Mouse (Mus musculus): Measurements from ENCODE around the gene Mmrn2. TPM values are rescaled to one million over a fixed set of nuclear protein-coding genes. Genes with fewer than 3 reads are reported as not detected.

Gene Mmrn2
- polyA plus RNA-seq, 1 experiment from 2014 or later, result 7.4 TPM

DNA sequence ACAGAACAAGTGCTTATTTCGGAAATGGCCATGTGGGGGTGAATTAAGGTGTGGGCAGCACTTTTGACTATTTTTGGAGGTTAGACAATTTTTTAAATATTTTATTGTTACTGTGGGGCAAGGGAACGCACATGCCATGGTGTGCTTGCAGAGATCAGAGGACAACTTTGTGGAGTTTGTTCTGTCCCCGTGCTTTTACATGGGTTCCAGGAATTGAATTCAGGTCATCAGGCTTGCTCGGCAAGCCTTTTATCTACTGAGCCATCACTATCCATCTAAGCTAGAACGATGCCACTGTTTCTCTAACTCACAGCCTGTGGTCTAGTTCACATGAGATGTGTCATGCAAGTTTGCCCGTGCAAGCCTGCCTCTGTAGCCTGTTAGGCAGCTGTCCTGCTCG, 27.0 kb upstream of the Mmrn2 start:
- H3K27ac ChIP-seq, result no peak overlapping the region
- no peak overlapping the region for H3K4me2 ChIP-seq
- WGBS, result 72% methylated on average over 7 of the region's 7 CpGs
- 0 out of 2 replicates have a peak, but pooled peaks cover 4% of the 10 kb centered on the region for H3K4me1 ChIP-seq
- H3K27me3 ChIP-seq, result no peaks in the 10 kb centered on the region
- H3K9me3 ChIP-seq, result no peaks in the 10 kb centered on the region
- H3K36me3 ChIP-seq, result peaks cover 9% of the 10 kb centered on the region
- H3K9ac ChIP-seq, result no peak overlapping the region
- H3K4me3 ChIP-seq, result no peak overlapping the region
- no peak for ATAC-seq (ENCODE audit: insufficient number of reproducible peaks, insufficient read depth, low FRiP score, low TSS enrichment, low read depth)

DNA sequence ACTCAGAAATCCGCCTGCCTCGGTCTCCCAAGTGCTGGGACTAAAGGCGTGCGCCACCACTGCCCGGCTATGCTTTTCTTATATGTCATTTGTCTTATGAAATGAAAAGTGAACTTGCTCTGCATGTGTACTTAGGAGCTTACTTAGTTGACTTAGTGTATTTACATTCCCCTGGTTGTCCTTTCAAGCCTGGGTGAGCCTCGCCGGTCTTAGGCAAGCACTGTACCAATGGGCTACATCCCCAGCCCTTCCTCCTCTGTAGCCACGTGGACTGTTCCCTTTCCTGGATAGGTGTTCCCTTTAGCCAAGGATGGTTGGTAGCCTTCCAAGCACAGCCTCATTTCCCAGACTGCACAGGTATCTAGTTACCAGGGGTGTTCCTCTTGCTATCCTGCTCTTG, 26.3 kb upstream of the Mmrn2 start:
- Histone ChIP-seq H3K4me1 (0 out of 2 replicates have a peak, but pooled peaks cover 4% of the 10 kb centered on the region), H3K27ac (no peak overlapping the region), H3K36me3 (peaks cover 5% of the 10 kb centered on the region), H3K4me3 (no peak overlapping the region), H3K9me3 (no peaks in the 10 kb centered on the region), H3K4me2 (no peak overlapping the region), H3K27me3 (no peaks in the 10 kb centered on the region), H3K9ac (no peak overlapping the region)
- ATAC-seq (ENCODE audit: insufficient number of reproducible peaks, insufficient read depth, low FRiP score, low TSS enrichment, low read depth), result no peak
- 82% methylated on average over 8 of the region's 8 CpGs for WGBS

DNA sequence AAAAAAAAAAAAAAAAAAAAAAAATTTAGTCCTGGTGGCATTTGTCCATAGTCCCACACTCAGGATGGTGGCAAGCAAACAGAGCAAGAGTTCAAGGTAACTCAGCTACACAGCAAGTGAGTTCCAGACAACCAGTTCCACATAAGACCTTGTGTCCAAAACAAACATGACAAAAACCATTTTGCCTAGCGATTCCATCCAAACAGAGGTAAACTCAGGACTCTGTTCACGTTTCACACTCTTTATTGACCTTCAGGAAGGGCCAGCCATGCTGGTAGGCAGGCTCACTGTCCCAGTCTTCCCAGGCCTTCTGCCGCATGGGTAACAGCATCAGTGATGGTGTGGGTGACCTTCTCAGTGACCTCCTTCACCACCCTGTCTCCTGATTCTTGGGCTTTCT, 23.6 kb upstream of the Mmrn2 start:
- no peak overlapping the region for H3K9ac ChIP-seq
- WGBS, result 69% methylated on average over 3 of the region's 3 CpGs
- H3K4me3 ChIP-seq, result no peak overlapping the region
- no peaks in the 10 kb centered on the region for H3K4me1 ChIP-seq
- no peak for ATAC-seq (ENCODE audit: insufficient number of reproducible peaks, insufficient read depth, low FRiP score, low TSS enrichment, low read depth)
- no peaks in the 10 kb centered on the region for H3K27me3 ChIP-seq
- H3K4me2 ChIP-seq, result no peak overlapping the region
- H3K9me3 ChIP-seq, result no peaks in the 10 kb centered on the region
- no peaks in the 10 kb centered on the region for H3K36me3 ChIP-seq
- H3K27ac ChIP-seq, result no peak overlapping the region

DNA sequence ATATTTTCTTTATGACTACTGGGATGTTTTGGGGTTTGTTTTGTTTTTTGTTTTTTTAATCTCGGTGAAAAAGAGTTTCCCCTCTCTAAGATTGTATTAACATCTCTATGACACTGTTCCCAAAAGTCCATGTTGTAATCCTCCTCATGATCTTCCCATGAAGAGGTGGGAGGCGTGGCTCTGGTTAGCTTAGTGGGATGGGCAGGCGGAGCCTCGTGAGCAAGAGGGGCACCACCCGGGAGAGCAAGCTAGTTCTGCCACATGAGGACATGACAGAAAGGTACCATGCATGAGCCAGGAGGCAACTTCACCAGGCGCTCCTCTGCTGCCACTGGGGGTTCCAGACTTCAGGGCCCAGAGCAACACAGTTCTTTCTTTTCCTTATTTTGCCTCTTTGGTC, 22.7 kb upstream of the Mmrn2 start:
- no peaks in the 10 kb centered on the region for H3K36me3 ChIP-seq
- H3K4me1 ChIP-seq, result no peaks in the 10 kb centered on the region
- WGBS, result 67% methylated on average over 6 of the region's 6 CpGs
- H3K4me3 ChIP-seq, result no peak overlapping the region
- H3K4me2 ChIP-seq, result no peak overlapping the region
- no peak for ATAC-seq (ENCODE audit: insufficient number of reproducible peaks, insufficient read depth, low FRiP score, low TSS enrichment, low read depth)
- H3K27ac ChIP-seq, result no peak overlapping the region
- no peak overlapping the region for H3K9ac ChIP-seq
- H3K27me3 ChIP-seq, result no peaks in the 10 kb centered on the region
- H3K9me3 ChIP-seq, result no peaks in the 10 kb centered on the region

DNA sequence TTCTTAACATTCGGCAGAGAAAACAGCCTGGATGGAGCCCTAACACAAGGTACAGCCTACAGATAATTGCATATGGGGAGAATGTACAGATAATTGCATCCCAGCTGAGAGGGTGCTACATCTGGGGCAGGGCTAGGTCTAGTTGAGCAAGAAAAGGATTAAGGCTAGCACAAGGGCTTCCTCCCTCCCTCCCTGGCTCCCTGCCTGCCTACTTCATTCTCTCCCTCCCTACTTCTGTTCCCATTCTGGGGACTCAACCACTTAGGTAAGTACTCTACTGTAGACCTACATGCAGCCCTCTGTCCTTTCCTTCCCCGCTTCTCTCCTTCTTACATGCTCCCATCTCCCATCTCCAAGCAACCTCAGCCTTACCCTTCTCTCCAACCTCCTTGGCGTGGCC, 21.9 kb upstream of the Mmrn2 start:
- 87% methylated on average over 3 of the region's 3 CpGs for WGBS
- H3K9me3 ChIP-seq, result no peaks in the 10 kb centered on the region
- no peak overlapping the region for H3K27ac ChIP-seq
- H3K4me1 ChIP-seq, result no peaks in the 10 kb centered on the region
- no peak for ATAC-seq (ENCODE audit: insufficient number of reproducible peaks, insufficient read depth, low FRiP score, low TSS enrichment, low read depth)
- no peaks in the 10 kb centered on the region for H3K27me3 ChIP-seq
- H3K4me3 ChIP-seq, result no peak overlapping the region
- no peak overlapping the region for H3K4me2 ChIP-seq
- no peaks in the 10 kb centered on the region for H3K36me3 ChIP-seq
- H3K9ac ChIP-seq, result no peak overlapping the region

DNA sequence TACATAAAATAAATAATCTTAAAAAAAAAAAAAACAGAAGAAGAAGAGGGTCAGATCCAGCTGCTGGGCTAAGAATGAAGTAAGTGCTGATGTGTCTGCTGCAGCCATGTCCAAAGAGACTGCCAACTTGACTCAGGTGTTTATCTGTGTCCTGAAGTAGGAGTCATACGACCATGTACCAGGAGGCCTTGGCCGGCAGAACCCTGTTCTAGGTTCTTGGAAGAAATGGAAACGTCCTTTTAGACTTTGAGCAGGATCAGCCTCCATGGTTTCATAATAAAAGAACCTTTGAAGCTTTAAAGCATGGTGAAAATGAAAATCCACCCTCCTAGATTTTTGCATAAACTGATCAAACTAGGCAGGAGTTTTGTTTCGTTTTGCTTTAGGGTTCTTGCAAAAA, 20.8 kb upstream of the Mmrn2 start:
- no peak for ATAC-seq (ENCODE audit: insufficient number of reproducible peaks, insufficient read depth, low FRiP score, low TSS enrichment, low read depth)
- Histone ChIP-seq H3K9ac (no peak overlapping the region), H3K27ac (no peak overlapping the region), H3K9me3 (no peaks in the 10 kb centered on the region), H3K4me2 (no peak overlapping the region), H3K36me3 (no peaks in the 10 kb centered on the region), H3K27me3 (no peaks in the 10 kb centered on the region), H3K4me1 (no peaks in the 10 kb centered on the region), H3K4me3 (no peak overlapping the region)
- WGBS, result 88% methylated on average over 4 of the region's 4 CpGs

DNA sequence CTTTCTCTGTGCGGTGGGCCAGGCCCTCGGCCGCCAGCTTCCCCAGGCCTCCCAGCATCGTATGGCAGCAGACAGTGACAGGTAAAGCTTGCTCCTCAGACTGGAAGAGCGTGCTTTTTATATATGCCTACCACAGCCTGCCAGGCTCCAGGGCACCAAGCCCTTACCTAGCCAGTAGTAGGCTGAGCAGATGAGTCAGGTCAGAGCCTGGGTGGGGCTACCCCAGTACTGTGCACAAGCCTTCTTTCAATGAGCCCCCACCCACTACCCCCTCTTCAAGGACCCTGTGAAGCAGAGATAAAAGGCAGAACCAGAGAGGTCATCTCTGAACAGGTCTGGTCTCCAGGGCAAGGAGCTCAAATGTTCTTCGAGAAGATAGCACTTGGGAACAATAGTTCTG, 20.0 kb upstream of the Mmrn2 start, which contains the start of gene Fam25c:
Gene Fam25c, minus strand, starts transcription at position 133 of the 400 bp plus-strand sequence.
- H3K4me1 ChIP-seq, result no peaks in the 10 kb centered on the region
- no peaks in the 10 kb centered on the region for H3K36me3 ChIP-seq
- peak; percentile 58; the same call in 1 of the 2 replicates for ATAC-seq (ENCODE audit: insufficient number of reproducible peaks, insufficient read depth, low FRiP score, low TSS enrichment, low read depth)
- H3K9me3 ChIP-seq, result no peaks in the 10 kb centered on the region
- H3K27me3 ChIP-seq, result no peaks in the 10 kb centered on the region
- H3K4me2 ChIP-seq, result no peak within 1 kb of the TSS
- H3K27ac ChIP-seq, result no peak within 1 kb of the TSS
- no peak within 1 kb of the TSS for H3K4me3 ChIP-seq
- H3K9ac ChIP-seq, result no peak within 1 kb of the TSS
- WGBS, result 74% methylated on average over 6 of the region's 6 CpGs

DNA sequence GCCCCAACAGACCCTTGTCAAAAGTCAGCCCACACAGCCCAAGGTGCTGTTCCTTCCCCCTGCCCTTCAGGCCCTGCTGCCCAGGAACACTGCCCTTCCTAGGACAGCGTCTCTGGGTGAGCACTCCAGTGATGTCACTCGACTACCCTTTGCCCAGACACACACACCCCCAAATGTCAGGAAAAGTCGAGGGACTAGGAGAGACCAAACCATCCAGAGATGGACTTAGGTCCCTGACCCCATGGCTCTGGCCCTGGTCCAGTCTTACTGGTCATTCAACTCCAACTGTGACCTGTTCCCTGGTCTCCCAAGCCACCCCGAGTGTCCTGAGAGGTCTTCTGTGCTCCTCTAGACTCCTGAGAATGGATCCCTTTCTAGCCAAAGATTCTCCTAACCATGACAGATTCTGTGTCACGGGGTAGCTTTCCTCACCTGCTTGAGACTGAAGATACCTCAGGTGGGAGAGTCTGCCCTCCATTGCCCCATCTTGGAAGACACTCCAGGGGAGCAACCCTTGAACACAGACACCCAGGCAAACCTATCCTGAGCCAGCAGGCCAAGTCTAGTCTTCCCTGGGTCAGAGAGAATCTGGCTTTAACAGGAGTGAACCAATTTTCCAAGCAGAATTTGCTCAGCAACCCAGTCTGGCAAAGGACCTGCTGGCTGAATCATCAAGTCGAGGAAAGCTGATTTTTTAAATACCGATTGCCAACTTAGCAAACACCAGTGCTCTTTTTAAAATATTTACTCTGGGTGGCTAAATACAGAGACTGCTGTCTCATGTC, 17.4 kb upstream of the Mmrn2 start:
- Histone ChIP-seq H3K4me2 (no peak overlapping the region), H3K9ac (no peak overlapping the region), H3K4me1 (no peaks in the 10 kb centered on the region), H3K36me3 (no peaks in the 10 kb centered on the region), H3K27ac (no peak overlapping the region), H3K9me3 (no peaks in the 10 kb centered on the region), H3K4me3 (no peak overlapping the region), H3K27me3 (peaks cover 6% of the 10 kb centered on the region; the same call in 1 of the 2 replicates)
- 88% methylated on average over 7 of the region's 7 CpGs for WGBS
- no peak for ATAC-seq (ENCODE audit: insufficient number of reproducible peaks, insufficient read depth, low FRiP score, low TSS enrichment, low read depth)

DNA sequence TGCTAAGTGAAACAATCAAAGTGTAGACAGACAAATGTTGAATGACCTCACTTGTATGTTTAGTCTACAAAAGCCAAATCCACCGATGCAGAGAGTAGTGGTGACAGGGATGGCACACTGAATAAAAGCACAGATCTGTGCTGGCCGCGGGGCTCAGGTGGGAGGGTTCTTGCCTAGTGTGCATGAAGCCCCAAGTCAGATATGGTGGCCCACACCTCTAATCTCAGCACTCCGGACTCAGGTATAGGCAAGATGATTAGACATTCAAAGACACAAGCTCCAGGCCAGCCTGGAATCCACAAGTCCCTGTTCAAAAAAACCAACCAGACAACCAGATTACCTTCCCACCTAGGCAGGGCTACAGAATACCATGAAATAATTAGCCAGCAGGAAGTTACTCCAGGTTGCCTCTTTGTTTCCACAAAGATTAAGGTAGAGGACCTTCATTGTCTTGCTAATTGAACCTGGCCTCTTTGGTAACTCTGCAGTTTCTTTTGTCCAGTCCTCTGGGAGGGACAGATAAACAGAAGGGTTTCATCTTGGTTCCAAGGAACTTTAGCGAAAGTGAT, 15.5 kb upstream of the Mmrn2 start:
- 37% methylated on average over 5 of the region's 5 CpGs for WGBS

DNA sequence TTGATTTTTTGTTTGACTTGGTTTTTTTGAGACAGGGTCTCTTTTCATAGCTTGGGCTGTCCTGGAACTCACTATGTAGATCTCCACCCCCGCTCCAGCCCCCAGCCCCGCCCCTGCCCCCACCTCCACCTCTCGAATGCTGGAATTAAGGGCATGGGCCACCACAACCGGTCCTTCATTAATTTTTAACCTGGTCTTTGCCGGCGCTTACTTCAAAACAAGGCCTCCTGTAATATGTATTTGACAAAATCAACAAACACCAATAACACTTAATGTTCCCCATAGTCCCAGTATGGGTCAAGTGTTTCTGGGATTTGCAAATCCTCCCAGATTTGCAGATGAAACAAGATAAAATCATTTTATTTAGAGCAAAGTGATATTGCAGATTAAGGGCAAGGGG, 15.0 kb upstream of the Mmrn2 start:
- ATAC-seq (ENCODE audit: insufficient number of reproducible peaks, insufficient read depth, low FRiP score, low TSS enrichment, low read depth), result no peak

More for the DNA sequence above, 15.5 kb upstream of the Mmrn2 start:
- no peaks in the 10 kb centered on the region for H3K9me3 ChIP-seq
- H3K4me2 ChIP-seq, result no peak overlapping the region
- no peak for ATAC-seq (ENCODE audit: insufficient number of reproducible peaks, insufficient read depth, low FRiP score, low TSS enrichment, low read depth)
- H3K27ac ChIP-seq, result no peak overlapping the region
- H3K9ac ChIP-seq, result no peak overlapping the region
- H3K36me3 ChIP-seq, result no peaks in the 10 kb centered on the region
- peaks cover 17% of the 10 kb centered on the region for H3K27me3 ChIP-seq
- H3K4me1 ChIP-seq, result peaks cover 8% of the 10 kb centered on the region; the same call in 1 of the 2 replicates
- H3K4me3 ChIP-seq, result no peak overlapping the region

DNA sequence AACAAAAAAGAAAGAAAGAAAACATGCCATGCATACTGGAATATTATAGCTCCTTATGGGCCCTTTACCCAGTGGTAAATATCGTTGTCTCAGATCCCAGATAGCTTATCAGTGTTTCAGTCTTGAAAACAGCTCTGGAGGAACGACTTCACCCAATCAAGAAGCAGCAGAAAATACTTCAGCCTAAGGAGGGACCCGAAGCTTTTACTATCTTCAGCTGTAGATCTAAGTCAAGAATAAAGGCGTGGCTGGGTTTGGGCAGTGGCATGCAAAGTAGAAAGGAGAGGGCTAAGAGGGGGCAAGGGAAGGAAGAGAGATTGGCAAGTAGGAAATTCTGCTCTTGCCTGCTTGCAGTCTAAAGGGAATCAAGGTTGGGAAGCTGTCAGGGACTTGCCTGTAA, 13.1 kb upstream of the Mmrn2 start:
- ATAC-seq (ENCODE audit: insufficient number of reproducible peaks, insufficient read depth, low FRiP score, low TSS enrichment, low read depth), result no peak
- Histone ChIP-seq H3K27me3 (peaks cover 17% of the 10 kb centered on the region), H3K36me3 (no peaks in the 10 kb centered on the region), H3K4me1 (peaks cover 8% of the 10 kb centered on the region; the same call in 1 of the 2 replicates), H3K4me2 (no peak overlapping the region), H3K4me3 (no peak overlapping the region), H3K9ac (no peak overlapping the region), H3K9me3 (no peaks in the 10 kb centered on the region), H3K27ac (no peak overlapping the region)
- 72% methylated on average over 4 of the region's 4 CpGs for whole genome bisulfite sequencing

More for the DNA sequence above, 15.0 kb upstream of the Mmrn2 start:
- Histone ChIP-seq H3K9ac (no peak overlapping the region), H3K4me1 (peaks cover 8% of the 10 kb centered on the region; the same call in 1 of the 2 replicates), H3K36me3 (no peaks in the 10 kb centered on the region), H3K9me3 (no peaks in the 10 kb centered on the region), H3K27ac (no peak overlapping the region), H3K4me3 (no peak overlapping the region), H3K4me2 (no peak overlapping the region), H3K27me3 (peaks cover 17% of the 10 kb centered on the region)
- WGBS, result 38% methylated on average over 6 of the region's 6 CpGs
